Mouse (Mus musculus) retina, postnatal 7 days (tissue): ENCODE data around the gene Rwdd1.
"Not testable (repeated sequence)": the region's sequence is repeated elsewhere in the genome, so short reads cannot be mapped to it uniquely, and the experiment has no call there.

Experiments
- DNase-seq: peaks from one replicate; pipeline ENCODE4 v3.0.0-alpha.2; 2012; ENCODE audit warnings: low read depth, low spot score

The Rwdd1 gene

GRCm38 (mm10) chr10:34019302-34020075 is at the start of gene Rwdd1:
TSS of gene Rwdd1 (minus strand) at chr10:34019624.
- DNase-seq: peak; percentile 91

DNA sequence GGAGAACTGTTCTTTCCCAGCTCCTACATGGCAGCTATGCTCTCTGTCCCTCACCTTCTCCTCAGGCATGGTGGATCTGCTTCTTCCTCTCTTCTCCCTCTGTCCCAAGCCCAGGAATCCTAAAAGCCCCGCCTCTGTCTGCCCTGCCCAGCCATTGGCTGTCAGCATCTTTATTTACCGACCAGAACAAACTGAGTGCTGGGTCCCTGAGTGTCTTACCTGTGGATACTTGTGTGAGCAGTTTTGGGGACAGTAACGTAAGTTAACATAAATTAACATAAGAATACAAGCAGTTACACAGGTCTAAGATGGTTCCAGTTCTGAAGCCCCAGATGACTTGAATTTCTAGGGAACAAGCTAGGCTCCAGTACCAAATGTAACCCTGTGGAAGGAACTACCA is 47.2 kb upstream of the Rwdd1 start:
- no peak for DNase-seq

DNA sequence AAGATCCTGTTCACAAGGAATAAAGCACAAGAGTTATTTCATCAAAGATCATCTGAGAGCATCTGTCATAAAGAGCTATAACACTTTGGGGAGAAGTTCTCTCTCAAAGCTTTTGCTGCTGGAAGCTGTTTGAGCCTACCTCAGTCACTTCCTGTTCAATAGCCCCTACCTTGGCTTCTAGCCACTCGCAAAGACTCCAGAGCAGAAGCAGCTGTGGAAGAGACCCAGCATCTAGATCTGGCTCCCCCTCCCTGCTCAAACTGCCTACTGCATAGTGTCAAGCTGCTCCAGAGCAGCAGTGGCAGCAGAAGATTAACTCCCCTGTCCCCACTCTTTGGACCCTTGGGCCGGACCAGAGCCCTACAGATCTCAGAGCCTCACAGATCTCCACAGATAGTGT is 34.6 kb upstream of the Rwdd1 start:
- no peak for DNase-seq

DNA sequence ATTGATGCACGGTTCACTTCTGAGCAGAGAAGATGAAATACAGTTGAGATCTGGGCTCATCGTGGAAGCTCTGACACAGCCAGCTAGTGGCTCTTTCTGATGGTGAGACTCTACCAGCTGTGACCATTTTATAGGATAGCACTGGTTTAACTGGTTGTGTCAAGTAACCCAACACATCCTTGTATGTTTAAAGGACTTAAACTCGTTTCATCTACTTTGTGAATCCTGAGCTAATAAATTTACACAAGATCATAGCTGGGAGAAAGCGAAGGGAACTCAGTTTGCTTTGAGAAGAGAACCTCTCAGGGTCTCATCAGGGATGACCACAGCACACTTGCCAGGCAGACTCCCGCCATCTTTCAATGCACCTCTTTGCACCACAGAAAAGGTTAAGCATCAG is 24.8 kb upstream of the Rwdd1 start, which contains the start of gene Calhm4:
TSS of gene Calhm4 (minus strand) at position 101 of the 400 bp plus-strand sequence.
- DNase-seq: no peak

- DNase-seq: no peak
These were observed 18.0 kb upstream of the Rwdd1 start, which contains the start of gene Trappc3l for GRCm38 (mm10) chr10:34037401-34037800. TSS of gene Trappc3l (plus strand) at chr10:34037597.

DNA sequence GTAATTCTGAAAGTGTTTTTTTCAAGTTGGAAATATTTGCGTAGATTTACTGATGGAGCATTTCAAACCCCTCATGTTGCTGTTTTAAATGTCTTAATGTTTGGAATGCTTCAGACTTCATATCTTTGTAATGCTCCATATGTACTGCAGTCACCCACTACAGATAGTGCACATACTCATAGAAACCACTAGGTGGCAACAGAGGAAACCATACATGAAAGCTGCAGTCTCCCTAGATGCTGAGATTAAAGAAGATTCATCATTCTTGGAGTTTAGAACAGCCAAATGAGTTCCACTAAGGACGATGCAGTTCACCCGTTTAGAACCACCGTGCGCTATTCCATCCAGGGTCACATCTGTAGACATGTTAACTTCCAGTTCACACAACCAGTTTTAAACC is 17.2 kb upstream of the Rwdd1 start:
- no peak for DNase-seq

GRCm38 (mm10) chr10:34033630-34034305 is 14.3 kb upstream of the Rwdd1 start:
- peak; percentile 23 for DNase-seq

- DNase-seq: no peak
These were observed 10.9 kb upstream of the Rwdd1 start for GRCm38 (mm10) chr10:34030322-34030721.

DNA sequence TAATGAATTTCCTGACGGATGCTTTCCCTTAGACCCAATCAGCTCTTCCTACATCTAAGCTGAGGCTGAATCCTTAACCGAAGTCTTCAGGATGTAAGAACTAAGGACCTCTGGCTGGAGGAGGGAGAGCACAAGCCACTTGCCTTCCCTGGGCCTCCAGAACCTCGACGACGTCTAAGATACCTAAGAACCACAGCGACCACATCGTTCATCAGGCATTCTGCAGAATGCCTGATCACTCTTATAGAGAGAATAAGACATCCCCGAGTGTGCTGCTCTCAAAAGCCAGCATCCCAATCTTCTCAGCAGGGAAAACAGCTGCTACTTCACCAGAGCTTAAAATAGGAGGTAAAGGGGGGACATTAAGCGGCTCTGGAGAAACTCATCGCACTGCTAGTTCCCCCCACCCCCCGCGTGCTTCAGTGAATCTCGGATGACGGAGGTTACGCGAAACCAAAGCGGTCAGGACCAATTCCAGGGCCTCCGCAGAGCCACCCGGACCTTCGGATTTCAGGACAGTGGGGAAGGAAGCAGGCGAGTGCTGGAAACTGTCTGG is 600 bp downstream of the Rwdd1 start:
- peak; percentile 13 for DNase-seq

GRCm38 (mm10) chr10:34013241-34013640 is 6.2 kb downstream of the Rwdd1 start:
- DNase-seq: no peak

GRCm38 (mm10) chr10:34012581-34012980 is 6.8 kb downstream of the Rwdd1 start:
- DNase-seq: no peak

GRCm38 (mm10) chr10:33998397-33998796 is 21.0 kb downstream of the Rwdd1 start:
- no peak for DNase-seq

GRCm38 (mm10) chr10:33996686-33997085 is 22.7 kb downstream of the Rwdd1 start:
- not testable (repeated sequence) for DNase-seq

- peak; percentile 69 for DNase-seq
These were observed 32.7 kb downstream of the Rwdd1 start for GRCm38 (mm10) chr10:33986771-33987170.

- DNase-seq: no peak
These were observed 44.5 kb downstream of the Rwdd1 start for GRCm38 (mm10) chr10:33974781-33975494.

DNA sequence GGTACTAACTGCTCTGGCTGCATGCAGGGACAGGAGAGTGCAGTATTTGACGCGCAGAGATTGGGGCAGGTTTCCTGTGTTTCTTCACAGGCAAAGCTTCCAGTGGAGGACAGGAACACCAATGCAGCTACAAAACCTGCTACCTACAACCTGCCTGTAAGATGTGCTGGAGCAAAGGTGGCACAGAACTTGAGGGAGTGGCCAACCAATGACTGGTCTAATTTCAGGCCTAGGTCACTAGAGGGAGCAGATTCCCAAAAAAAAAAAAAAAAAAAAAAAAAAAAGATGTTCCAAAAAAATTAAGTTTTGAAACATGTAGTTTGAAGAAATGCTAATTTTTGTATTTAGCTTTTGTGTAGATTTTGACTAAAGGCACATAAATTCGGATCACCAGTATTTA is 66.9 kb downstream of the Rwdd1 start:
- DNase-seq: no peak

DNA sequence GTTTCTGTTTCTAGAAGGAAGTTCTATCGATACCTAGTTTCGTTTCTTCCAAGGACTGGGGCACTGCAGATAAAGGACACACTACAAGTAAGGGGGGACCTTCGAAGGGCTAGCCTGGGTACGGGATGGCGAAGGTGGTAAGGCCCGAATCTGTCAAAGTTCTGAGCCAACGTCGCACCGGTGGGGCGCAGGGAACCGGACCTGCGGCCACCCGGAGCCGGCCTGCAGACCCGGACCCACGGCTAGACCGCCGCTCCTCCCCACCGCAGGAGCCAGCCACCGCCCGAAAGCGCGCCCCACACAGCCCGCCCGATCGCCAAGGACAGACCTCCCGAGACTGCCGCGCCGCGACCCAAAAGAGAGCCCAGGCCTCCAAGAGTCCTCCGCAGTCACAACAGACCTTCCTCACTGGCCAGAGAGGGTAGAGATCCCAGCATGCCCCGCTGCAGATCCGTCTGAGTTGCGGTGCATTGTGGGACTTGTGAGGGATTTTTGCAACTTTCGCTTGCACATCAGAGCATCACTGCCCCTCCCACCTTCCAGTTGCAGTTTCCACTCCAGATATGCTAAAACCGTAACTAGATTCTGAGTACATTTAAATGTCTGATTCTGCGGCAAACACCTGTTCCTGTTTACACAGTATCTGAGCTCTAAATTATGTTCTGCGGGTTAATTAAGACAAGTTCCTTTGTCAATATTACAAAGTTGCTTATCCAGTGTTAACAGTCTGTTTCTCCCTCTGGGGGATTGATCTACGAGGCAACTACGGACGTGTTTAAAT is 68.4 kb downstream of the Rwdd1 start, which contains the start of gene Zup1:
TSS of gene Zup1 (minus strand) at position 467 of the 781 bp plus-strand sequence.
- DNase-seq: peak; percentile 69
